Mouse (Mus musculus) small intestine, adult 2 months (tissue): ENCODE data around the gene Mettl7a1.

Source experiments
- CTCF ChIP-seq: fragments of 200-500 bp; IDR thresholded peaks from 2 replicates; pipeline ENCODE4 v1.5.1; 2012; ENCODE audit warnings: low read depth, mild to moderate bottlenecking, control low read depth, inconsistent platforms, low read length, moderate library complexity, mixed read lengths; ENCODE audit not compliant: insufficient replicate concordance, insufficient read length; ENCODE audit errors: extremely low read depth
- POLR2A ChIP-seq: fragments of 200-500 bp; IDR thresholded peaks from 2 replicates; pipeline ENCODE4 v1.6.1; 2012; ENCODE audit warnings: low read depth, mild to moderate bottlenecking, control low read depth, inconsistent platforms, low read length, moderate library complexity

GRCm38 (mm10) chr15:100274790-100275559 lies 29.0 kb upstream of the Mettl7a1 start:
- TF ChIP-seq CTCF, result no peak
- no peak for TF ChIP-seq POLR2A
